Mouse (Mus musculus) erythroblast, embryonic 14.5 days (primary cell): ENCODE results near the gene Brd4. TPM values are rescaled to one million over a fixed set of nuclear protein-coding genes. Genes with fewer than 3 reads are reported as not detected.

ENCODE experiments used
- H3K27me3 ChIP-seq: 2 replicates; pipeline ENCODE4 v1.6.1; 2012; ENCODE audit warnings: inconsistent platforms; ENCODE audit not compliant: control insufficient read depth
- H3K36me3 ChIP-seq: 2 replicates; pipeline ENCODE4 v1.6.1; 2012; ENCODE audit warnings: mild to moderate bottlenecking, inconsistent platforms; ENCODE audit not compliant: control insufficient read depth
- H3K4me1 ChIP-seq: 2 replicates; pipeline ENCODE4 v1.6.1; 2012; ENCODE audit warnings: inconsistent platforms; ENCODE audit not compliant: control insufficient read depth
- H3K4me3 ChIP-seq: replicated peaks from 2 replicates; pipeline ENCODE3; 2012; ENCODE audit warnings: moderate library complexity, mild to moderate bottlenecking, inconsistent platforms
- H3K9me3 ChIP-seq: 2 replicates; pipeline ENCODE4 v1.6.1; 2012; ENCODE audit warnings: low read length, inconsistent platforms, mixed read lengths; ENCODE audit not compliant: control insufficient read depth
- GATA1 ChIP-seq: IDR thresholded peaks from 2 replicates; pipeline ENCODE4 v1.6.1; 2012; ENCODE audit warnings: low read length, inconsistent platforms, mixed read lengths
- TAL1 ChIP-seq: IDR thresholded peaks from 3 replicates; pipeline ENCODE4 v1.6.1; 2012; ENCODE audit warnings: low read length, inconsistent platforms, mixed read lengths
- polyA plus RNA-seq: library from polyadenylated mRNA; stranded (reverse); fragments of >175 nt; gene quantifications from 2 replicates; pipeline ENCODE4 v1.2.3, GENCODE M21; 2012

Gene Brd4
- polyA plus RNA-seq, 1 experiment: 26.1 TPM

DNA sequence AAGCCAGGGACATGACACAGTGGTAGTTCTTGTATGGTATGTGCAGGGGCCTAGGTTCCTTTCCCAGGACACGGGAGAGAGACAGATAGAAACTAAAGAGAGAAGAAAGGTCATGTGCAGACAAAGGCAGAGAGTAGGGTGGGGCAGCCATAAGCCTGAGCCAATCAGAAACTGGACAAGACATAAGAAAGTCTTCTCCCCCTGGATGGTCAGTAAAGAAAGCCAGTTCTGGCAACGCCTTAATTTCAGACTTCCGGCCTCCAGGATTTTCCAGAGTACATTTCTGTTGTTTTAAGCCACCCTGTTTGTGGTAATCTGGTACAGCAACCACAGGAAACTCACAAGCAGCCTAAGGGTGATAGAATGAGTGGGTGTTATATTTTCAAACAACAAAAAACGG, 123.6 kb downstream of the Brd4 start:
- no peak for TF ChIP-seq TAL1
- H3K4me3 ChIP-seq: no peak overlapping the region
- peaks cover 4% of the 10 kb centered on the region; the same call in 1 of the 2 replicates for H3K9me3 ChIP-seq
- no peaks in the 10 kb centered on the region for H3K36me3 ChIP-seq
- peaks cover 10% of the 10 kb centered on the region for H3K4me1 ChIP-seq
- peaks cover 67% of the 10 kb centered on the region for H3K27me3 ChIP-seq

DNA sequence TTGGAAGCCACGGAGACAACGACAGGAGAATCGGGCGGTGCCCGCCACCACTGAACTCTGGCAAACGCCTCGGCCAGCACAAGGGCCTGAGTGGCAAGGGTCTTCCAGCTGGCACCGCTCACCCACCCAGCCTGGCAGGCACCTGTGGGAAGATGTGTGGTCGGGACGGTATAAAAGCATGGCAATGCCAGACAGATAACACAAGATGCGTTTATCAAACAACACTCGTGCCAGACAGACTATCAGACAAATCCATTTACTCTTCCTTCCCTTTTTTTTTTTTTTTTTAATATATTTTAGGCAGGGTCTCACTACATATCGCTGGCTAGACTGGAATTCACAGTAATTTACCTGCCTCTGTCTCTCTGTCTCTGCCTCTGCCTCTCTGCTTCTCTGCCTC, 125.7 kb downstream of the Brd4 start:
- peaks cover 47% of the 10 kb centered on the region for H3K27me3 ChIP-seq
- H3K4me3 ChIP-seq: no peak overlapping the region
- no peaks in the 10 kb centered on the region for H3K36me3 ChIP-seq
- peaks cover 6% of the 10 kb centered on the region for H3K4me1 ChIP-seq
- peaks cover 4% of the 10 kb centered on the region; the same call in 1 of the 2 replicates for H3K9me3 ChIP-seq
- TF ChIP-seq GATA1: no peak
- no peak for TF ChIP-seq TAL1

DNA sequence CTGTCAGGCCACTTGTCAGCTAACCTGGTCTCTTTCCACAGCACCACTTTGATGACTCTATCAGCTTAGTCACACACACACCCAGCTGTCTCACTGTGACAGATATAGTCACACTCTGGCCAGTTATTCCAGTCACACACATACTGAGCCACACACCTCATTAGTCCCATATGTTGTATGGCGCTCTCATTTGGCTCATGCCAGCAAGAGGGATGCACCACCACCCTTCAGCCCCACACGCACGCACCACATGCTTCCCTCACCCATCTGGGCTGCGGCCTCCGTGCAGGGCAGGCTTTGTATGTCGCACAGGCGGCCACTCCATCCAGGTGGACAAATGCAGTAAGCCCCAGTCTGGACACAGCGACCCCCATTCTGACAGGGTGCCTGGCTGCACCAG, 137.8 kb downstream of the Brd4 start:
- Histone ChIP-seq H3K36me3 (no peaks in the 10 kb centered on the region), H3K4me3 (no peak overlapping the region), H3K4me1 (peaks cover 7% of the 10 kb centered on the region), H3K9me3 (no peaks in the 10 kb centered on the region), H3K27me3 (peaks cover 6% of the 10 kb centered on the region)
- TF ChIP-seq GATA1: no peak
- no peak for TF ChIP-seq TAL1

Other genes with a start within 250 kb of the Brd4 start
- 2.1 and 2.3 TPM in 2 replicates for gene Rrp1b, start 248.6 kb downstream of the Brd4 start, polyA plus RNA-seq
- not detected in 2 replicates for gene Hsf2bp, start 248.4 kb downstream of the Brd4 start, polyA plus RNA-seq
- 0.01 TPM in 1 of 2 replicates, not detected in the other for gene Notch3, start 117.9 kb downstream of the Brd4 start, polyA plus RNA-seq
- not detected in 2 replicates for gene Ephx3, start 95.2 kb downstream of the Brd4 start, polyA plus RNA-seq
- 11.5 and 13.2 TPM in 2 replicates for gene Akap8, start 36.5 kb upstream of the Brd4 start, polyA plus RNA-seq
- gene Akap8l, start 65.9 kb upstream of the Brd4 start, polyA plus RNA-seq: 23.1 and 23.2 TPM in 2 replicates
- 2.2 and 2.5 TPM in 2 replicates for gene Wiz, start 104.7 kb upstream of the Brd4 start, polyA plus RNA-seq
- 0.17 and 0.24 TPM in 2 replicates for gene Rasal3, start 118.9 kb upstream of the Brd4 start, polyA plus RNA-seq
- gene Pglyrp2, start 139.4 kb upstream of the Brd4 start, polyA plus RNA-seq: 0.03 TPM in 1 of 2 replicates, not detected in the other
- 0.03 TPM in 2 replicates for gene Cyp4f39, start 168.0 kb upstream of the Brd4 start, polyA plus RNA-seq
- gene Cyp4f17, start 221.3 kb upstream of the Brd4 start, polyA plus RNA-seq: not detected in 2 replicates